Mouse (Mus musculus): Measurements from ENCODE around the gene Pla2g6. TPM values are rescaled to one million over a fixed set of nuclear protein-coding genes. Genes with fewer than 3 reads are reported as not detected.

Gene Pla2g6
- total RNA-seq (2023) = 1 to 10 TPM; 4.3 to 6.6 TPM

GRCm38 (mm10) chr15:79328058-79328938, at the start of gene Pla2g6:
Pla2g6 (minus strand) TSS chr15:79328390.

DNA sequence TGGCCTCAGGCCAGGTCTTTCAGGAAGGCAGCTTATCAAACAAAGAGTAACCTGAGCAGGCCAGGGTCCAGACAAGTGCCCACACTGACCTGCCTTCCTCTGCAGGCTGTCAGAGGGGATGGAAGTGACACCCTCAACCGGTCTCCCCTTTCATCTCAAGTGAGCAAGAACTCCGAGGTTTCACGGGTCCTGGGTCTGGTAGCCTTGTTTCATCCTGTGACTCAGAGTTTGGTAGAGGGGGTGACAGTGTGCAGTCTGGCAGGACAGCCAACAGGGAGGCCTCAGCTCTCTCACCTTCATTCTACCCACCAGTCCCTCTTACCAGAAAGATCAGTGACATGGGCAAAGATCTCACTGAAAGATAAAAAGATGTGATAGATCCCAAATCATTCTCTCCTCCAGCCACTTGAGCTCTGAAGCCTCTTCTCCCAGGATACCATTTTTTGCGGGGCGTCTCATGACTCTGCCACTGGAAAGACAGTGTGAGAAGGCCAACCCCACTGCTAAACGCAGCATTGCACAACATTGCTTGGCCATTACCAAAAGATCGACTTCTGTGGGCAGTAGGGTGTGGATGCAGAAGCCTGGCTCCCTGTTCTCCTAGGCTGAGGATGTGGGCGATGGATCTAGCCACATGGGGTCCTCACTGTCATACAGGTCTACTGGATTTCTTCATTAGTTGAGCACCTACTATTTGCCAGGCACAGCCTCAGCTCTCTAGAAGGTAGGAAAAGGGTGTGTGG, 18.0 kb upstream of the Pla2g6 start, which contains the start of gene Maff:
Maff (plus strand) TSS at position 571 of the 743 bp plus-strand sequence.

GRCm38 (mm10) chr15:79285399-79285798, 42.8 kb downstream of the Pla2g6 start, which contains the start of gene Baiap2l2:
Baiap2l2 (minus strand) TSS chr15:79285537.

GRCm38 (mm10) chr15:79254661-79255060, 73.5 kb downstream of the Pla2g6 start, which contains the start of gene Slc16a8:
Slc16a8 (minus strand) TSS chr15:79254761.

Other genes starting within 250 kb of the Pla2g6 start
- 10 to 100 TPM; 10.2 to 13.6 TPM for gene Micall1, start 219.5 kb downstream of the Pla2g6 start, total RNA-seq (2023)
- gene Polr2f, start 187.4 kb downstream of the Pla2g6 start, total RNA-seq (2023) = 10 to 100 TPM; 35.3 to 37.1 TPM
- gene 1700088E04Rik, start 187.1 kb downstream of the Pla2g6 start, total RNA-seq (2023) = not detected
- gene Sox10, start 163.2 kb downstream of the Pla2g6 start, total RNA-seq (2023) = not detected
- 1 to 10 TPM; 6.0 TPM for gene Pick1, start 99.2 kb downstream of the Pla2g6 start, total RNA-seq (2023)
- gene Gm49486, start 99.0 kb downstream of the Pla2g6 start, total RNA-seq (2023) = not detected
- gene Slc16a8, start 73.6 kb downstream of the Pla2g6 start, total RNA-seq (2023) = not detected
- under 1 TPM in 1 of 2 experiments, not detected in 1; 0.81 TPM for gene Baiap2l2, start 42.9 kb downstream of the Pla2g6 start, total RNA-seq (2023)
- gene Maff, start 18.2 kb upstream of the Pla2g6 start, total RNA-seq (2023) = 10 to 100 TPM; 15.4 to 16.2 TPM
- 10 to 100 TPM; 57.6 to 66.4 TPM for gene Tmem184b, start 75.2 kb upstream of the Pla2g6 start, total RNA-seq (2023)
- gene Csnk1e, start 127.2 kb upstream of the Pla2g6 start, total RNA-seq (2023) = 10 to 100 TPM; 69.8 to 90.0 TPM
- not detected for gene Kcnj4, start 176.9 kb upstream of the Pla2g6 start, total RNA-seq (2023)
- gene Kdelr3, start 188.0 kb upstream of the Pla2g6 start, total RNA-seq (2023) = under 1 TPM in 1 of 2 experiments, not detected in 1; 0.72 TPM
- gene Ddx17, start 218.4 kb upstream of the Pla2g6 start, total RNA-seq (2023) = 100 to 1,000 TPM; 166 to 169 TPM